Mouse (Mus musculus) limb, embryonic 15.5 days (tissue): ENCODE measurements at regions not wholly inside any gene's neighbourhood (a gene's known extent, or its start where the extent isn't known, plus 50 kb on each side); places are given as distances from the start of the nearest gene placed in this dataset.

Experiments
- ATAC-seq: fragments of 200-750 bp; cut with Nextera tagmentation; 2 replicates; pipeline ENCODE4 v1.8.0; 2017; ENCODE audit warnings: low read depth, moderate TSS enrichment; ENCODE audit not compliant: insufficient number of reproducible peaks, low FRiP score, low TSS enrichment
- H3K27ac ChIP-seq: fragments of 300-500 bp; sonication (generic); 2 replicates; pipeline ENCODE4 v1.5.1; 2015; ENCODE audit warnings: moderate library complexity, mild to moderate bottlenecking, inconsistent platforms
- H3K27me3 ChIP-seq: fragments of 300-500 bp; sonication (generic); 2 replicates; pipeline ENCODE4 v1.6.1; 2015; ENCODE audit warnings: inconsistent platforms
- H3K36me3 ChIP-seq: fragments of 300-500 bp; sonication (generic); 2 replicates; pipeline ENCODE4 v1.6.1; 2015; ENCODE audit warnings: inconsistent platforms
- H3K4me1 ChIP-seq: fragments of 300-500 bp; sonication (generic); 2 replicates; pipeline ENCODE4 v1.6.1; 2015; ENCODE audit warnings: inconsistent platforms
- H3K4me2 ChIP-seq: fragments of 300-500 bp; sonication (generic); 2 replicates; pipeline ENCODE4 v1.6.1; 2015; ENCODE audit warnings: mild to moderate bottlenecking, inconsistent platforms
- H3K4me3 ChIP-seq: fragments of 300-500 bp; sonication (generic); 2 replicates; pipeline ENCODE4 v1.5.1; 2015; ENCODE audit warnings: mild to moderate bottlenecking, inconsistent platforms
- H3K9ac ChIP-seq: fragments of 300-500 bp; sonication (generic); 2 replicates; pipeline ENCODE4 v1.6.1; 2015; ENCODE audit warnings: inconsistent platforms
- H3K9me3 ChIP-seq: fragments of 300-500 bp; sonication (generic); 2 replicates; pipeline ENCODE4 v1.6.1; 2016; ENCODE audit warnings: inconsistent platforms
- WGBS: fragments of 180-500 bp; shearing (Covaris S2); methylation state at CpG from one replicate; pipeline ENCODE4 v1.1.7; 2015; 5-methylcytosine and 5-hydroxymethylcytosine counted together

DNA sequence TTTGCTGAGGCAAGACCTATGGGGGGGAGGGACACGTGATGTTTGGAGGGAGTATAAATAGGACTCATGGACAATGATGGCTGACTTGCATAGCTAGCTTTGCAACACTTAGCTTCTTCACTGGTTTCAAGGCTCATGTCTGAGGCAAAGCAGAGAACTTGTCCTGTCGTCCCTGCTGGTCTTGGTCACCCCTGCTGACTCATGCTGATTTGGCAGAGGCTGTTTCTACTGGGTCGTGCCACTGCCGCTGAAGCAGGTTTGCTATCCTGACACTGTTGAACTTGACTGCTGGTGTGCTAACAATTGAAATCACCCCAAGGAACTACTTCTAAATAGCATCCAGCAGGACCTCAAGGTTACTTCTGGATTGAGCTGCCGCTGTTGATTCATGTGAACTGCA is 329.0 kb downstream of the Cxcl12 start:
- WGBS, result 72% methylated on average over 5 of the region's 5 CpGs
- no peak overlapping the region for H3K27ac ChIP-seq

DNA sequence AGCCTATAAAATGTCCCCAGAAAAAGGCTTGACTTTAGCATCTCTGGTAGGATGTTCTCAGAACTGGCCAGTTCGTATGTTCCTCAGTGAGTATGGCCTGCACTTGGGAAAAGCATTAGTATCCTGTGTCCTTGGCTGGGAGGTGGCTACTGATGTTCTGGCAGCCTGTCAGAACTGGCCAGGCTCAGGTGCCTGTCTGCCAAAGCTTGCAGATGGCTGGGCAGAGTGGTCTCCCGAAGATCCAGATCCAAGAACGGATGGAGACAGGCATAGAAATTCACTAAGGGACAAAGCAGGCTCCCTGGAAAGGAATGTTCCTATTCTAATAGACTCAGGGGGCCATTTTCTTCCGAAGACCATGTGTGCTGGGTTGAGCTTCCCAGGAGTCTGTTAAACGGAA is 329.6 kb downstream of the Cxcl12 start:
- no peaks in the 10 kb centered on the region for H3K4me1 ChIP-seq
- no peaks in the 10 kb centered on the region for H3K9me3 ChIP-seq

More for the DNA sequence above, 329.0 kb downstream of the Cxcl12 start:
- no peaks in the 10 kb centered on the region for H3K27me3 ChIP-seq
- H3K9ac ChIP-seq, result no peak overlapping the region
- no peaks in the 10 kb centered on the region for H3K9me3 ChIP-seq
- H3K36me3 ChIP-seq, result no peaks in the 10 kb centered on the region
- no peaks in the 10 kb centered on the region for H3K4me1 ChIP-seq
- no peak overlapping the region for H3K4me3 ChIP-seq
- ATAC-seq, result no peak
- no peak overlapping the region for H3K4me2 ChIP-seq

DNA sequence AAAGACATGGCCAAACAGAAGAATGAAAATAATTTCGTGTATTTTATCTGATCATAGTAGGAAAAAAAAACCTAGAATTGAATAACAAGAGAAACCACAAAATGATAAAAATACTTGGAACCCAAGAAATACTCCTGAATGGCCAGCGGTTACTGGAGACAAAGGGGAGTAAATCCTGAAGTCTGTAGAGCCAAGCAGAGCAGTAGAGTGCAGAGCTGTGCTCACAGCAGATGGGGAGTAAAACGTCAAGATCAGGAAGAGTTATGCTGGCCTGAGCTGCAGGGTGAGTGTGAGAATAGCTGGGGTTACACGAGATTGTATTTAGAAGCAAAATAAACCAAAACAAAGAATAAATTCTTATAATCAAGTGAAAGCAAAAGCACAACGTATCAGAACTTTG is 334.0 kb downstream of the Cxcl12 start:
- Histone ChIP-seq H3K9me3 (no peaks in the 10 kb centered on the region), H3K4me1 (no peaks in the 10 kb centered on the region), H3K27ac (no peak overlapping the region), H3K4me2 (no peak overlapping the region), H3K36me3 (no peaks in the 10 kb centered on the region), H3K4me3 (no peak overlapping the region), H3K27me3 (no peaks in the 10 kb centered on the region), H3K9ac (no peak overlapping the region)
- ATAC-seq, result no peak
- 62% methylated on average over 5 of the region's 5 CpGs for WGBS

More for the DNA sequence above, 329.6 kb downstream of the Cxcl12 start:
- Histone ChIP-seq H3K27ac (no peak overlapping the region), H3K9ac (no peak overlapping the region), H3K36me3 (no peaks in the 10 kb centered on the region), H3K4me2 (no peak overlapping the region), H3K4me3 (no peak overlapping the region), H3K27me3 (no peaks in the 10 kb centered on the region)
- WGBS, result 71% methylated on average over 5 of the region's 5 CpGs
- no peak for ATAC-seq

DNA sequence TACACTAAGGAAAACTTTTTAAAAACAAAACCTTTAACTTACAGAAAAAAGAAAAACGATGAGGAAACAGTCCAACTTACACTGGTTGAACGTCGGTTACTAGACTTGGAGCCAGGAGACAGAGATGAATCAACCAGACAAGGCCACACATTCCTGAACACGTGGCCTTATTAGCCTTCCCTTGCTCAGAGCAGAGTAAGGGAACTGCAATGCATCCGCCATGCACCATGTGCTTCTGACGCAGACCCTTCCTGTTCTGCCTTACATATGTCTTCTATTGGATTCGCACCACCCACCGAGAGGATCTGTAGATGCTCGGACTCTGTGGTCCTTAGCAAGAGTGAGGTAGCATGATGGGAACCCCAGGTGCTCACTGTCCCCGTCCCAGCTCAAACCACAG is 336.2 kb upstream of the Zfp637 start:
- no peaks in the 10 kb centered on the region for H3K9me3 ChIP-seq
- no peaks in the 10 kb centered on the region for H3K4me1 ChIP-seq
- 0 out of 2 replicates have a peak, but pooled peaks cover 4% of the 10 kb centered on the region for H3K27me3 ChIP-seq
- no peak overlapping the region for H3K27ac ChIP-seq
- no peaks in the 10 kb centered on the region for H3K36me3 ChIP-seq
- 67% methylated on average over 10 of the region's 10 CpGs for WGBS
- no peak overlapping the region for H3K9ac ChIP-seq
- no peak overlapping the region for H3K4me3 ChIP-seq
- H3K4me2 ChIP-seq, result no peak overlapping the region
- no peak for ATAC-seq

DNA sequence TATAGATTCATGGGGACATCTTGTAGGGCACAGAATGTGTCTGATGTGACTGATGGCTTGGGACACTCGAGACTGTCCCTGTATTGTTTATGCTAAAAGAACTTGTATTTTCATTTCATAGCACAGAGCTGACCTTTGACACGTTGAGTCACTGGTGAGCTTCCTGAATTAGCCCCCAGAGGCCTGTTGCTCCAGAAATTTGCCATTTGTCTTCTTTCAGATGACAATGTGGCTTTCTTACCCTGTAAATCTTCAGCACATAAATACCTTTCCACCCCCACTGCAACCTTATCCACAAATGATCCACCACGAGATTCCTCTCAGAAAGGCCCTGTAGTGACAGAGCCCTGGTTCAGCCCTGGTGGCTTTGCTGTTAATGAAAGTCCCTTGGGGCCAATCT is 335.5 kb upstream of the Zfp637 start:
- ATAC-seq, result no peak
- no peaks in the 10 kb centered on the region for H3K4me1 ChIP-seq
- 39% methylated on average over 3 of the region's 3 CpGs for whole genome bisulfite sequencing
- H3K27me3 ChIP-seq, result 0 out of 2 replicates have a peak, but pooled peaks cover 4% of the 10 kb centered on the region
- no peak overlapping the region for H3K4me3 ChIP-seq
- no peaks in the 10 kb centered on the region for H3K36me3 ChIP-seq
- no peaks in the 10 kb centered on the region for H3K9me3 ChIP-seq
- no peak overlapping the region for H3K9ac ChIP-seq
- H3K4me2 ChIP-seq, result no peak overlapping the region
- no peak overlapping the region for H3K27ac ChIP-seq

DNA sequence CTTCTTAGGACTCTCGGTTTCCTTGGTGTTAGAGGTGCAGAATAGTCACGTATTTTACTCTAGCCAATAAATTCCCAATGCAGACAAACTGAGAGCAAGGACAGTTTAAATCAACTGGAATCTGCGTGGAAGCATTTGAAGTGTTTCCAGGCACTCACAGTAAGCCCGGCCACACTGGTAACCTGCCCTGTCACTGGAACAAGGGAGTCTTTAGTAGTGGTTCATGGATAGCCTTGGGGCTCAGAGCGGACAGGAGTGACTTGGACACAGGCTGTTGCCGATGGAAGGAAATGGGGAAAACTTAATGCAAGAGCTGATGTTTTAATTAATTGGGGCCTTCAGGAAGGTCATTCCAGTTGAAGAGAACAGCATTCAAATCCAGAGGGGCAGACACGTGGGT is 334.4 kb upstream of the Zfp637 start:
- no peaks in the 10 kb centered on the region for H3K4me1 ChIP-seq
- ATAC-seq, result no peak
- WGBS, result 49% methylated on average over 7 of the region's 7 CpGs
- 0 out of 2 replicates have a peak, but pooled peaks cover 4% of the 10 kb centered on the region for H3K27me3 ChIP-seq
- no peak overlapping the region for H3K27ac ChIP-seq
- no peaks in the 10 kb centered on the region for H3K36me3 ChIP-seq
- H3K9me3 ChIP-seq, result no peaks in the 10 kb centered on the region
- no peak overlapping the region for H3K9ac ChIP-seq
- no peak overlapping the region for H3K4me2 ChIP-seq
- H3K4me3 ChIP-seq, result no peak overlapping the region

DNA sequence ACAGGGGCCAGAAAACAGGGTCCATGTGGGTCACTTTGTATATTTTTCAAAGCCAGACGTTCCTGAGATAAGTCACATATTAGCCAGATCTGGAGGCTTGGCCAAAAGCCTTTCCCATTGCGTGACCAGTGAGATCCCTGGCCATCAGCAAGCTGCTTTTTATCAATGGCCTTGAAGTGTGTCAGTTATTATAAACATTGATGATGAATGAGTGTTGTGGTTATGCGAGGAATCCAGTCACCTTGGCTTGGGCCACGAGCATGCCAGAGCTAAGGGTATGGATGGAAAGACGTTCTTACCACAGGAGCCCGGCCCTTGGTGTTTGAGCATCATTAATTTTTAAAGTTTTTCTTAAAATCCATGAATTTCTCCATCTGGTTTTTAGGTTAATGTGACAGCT is 332.1 kb upstream of the Zfp637 start:
- H3K9ac ChIP-seq, result no peak overlapping the region
- no peak overlapping the region for H3K4me3 ChIP-seq
- ATAC-seq, result no peak
- 0 out of 2 replicates have a peak, but pooled peaks cover 4% of the 10 kb centered on the region for H3K27me3 ChIP-seq
- H3K9me3 ChIP-seq, result no peaks in the 10 kb centered on the region
- H3K4me2 ChIP-seq, result no peak overlapping the region
- H3K4me1 ChIP-seq, result no peaks in the 10 kb centered on the region
- 51% methylated on average over 6 of the region's 6 CpGs for WGBS
- H3K27ac ChIP-seq, result no peak overlapping the region
- H3K36me3 ChIP-seq, result no peaks in the 10 kb centered on the region

DNA sequence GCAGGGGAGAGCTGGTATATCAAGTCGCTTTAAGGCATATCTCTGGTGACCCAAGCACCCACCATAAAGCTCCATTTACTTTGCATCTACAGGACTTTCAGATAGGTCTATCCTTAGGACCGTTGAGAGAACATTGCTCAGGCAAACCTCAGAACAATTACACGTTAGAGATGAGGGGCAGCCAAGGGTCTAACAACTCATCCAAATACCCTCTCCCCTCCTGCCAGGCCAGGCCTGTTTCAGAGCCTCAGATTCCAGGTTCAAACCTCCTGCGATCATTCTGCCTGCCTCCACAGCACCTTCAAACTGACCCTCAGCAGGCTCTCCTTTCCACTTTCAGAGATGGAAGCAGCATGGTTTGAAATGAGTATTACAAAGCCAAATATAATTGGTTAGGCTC is 331.0 kb upstream of the Zfp637 start:
- H3K36me3 ChIP-seq, result no peaks in the 10 kb centered on the region
- WGBS, result 83% methylated on average over 4 of the region's 4 CpGs
- no peaks in the 10 kb centered on the region for H3K9me3 ChIP-seq
- ATAC-seq, result no peak
- no peak overlapping the region for H3K4me2 ChIP-seq
- H3K9ac ChIP-seq, result no peak overlapping the region
- H3K4me3 ChIP-seq, result no peak overlapping the region
- 0 out of 2 replicates have a peak, but pooled peaks cover 4% of the 10 kb centered on the region for H3K27me3 ChIP-seq
- no peak overlapping the region for H3K27ac ChIP-seq
- no peaks in the 10 kb centered on the region for H3K4me1 ChIP-seq

DNA sequence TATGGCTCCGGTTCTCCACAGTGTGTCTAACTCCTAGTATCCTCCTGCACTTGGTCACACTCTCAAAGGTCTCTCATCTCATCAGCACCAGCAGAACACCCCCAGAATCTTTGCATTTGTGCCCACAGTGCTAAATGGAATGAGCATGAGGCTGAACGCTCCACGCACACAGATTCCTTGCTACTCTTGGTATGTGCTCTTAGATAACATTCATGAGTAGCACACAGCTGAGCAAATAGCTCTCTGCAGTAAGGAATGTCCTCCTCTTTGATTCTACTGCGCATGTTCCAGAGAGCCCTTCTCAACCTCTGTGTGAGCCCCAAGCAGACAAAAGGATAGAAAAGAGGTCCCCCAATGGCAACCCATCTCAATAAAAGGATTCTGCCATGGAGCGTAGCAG is 326.1 kb upstream of the Zfp637 start:
- 93% methylated on average over 5 of the region's 5 CpGs for WGBS
- Histone ChIP-seq H3K27ac (no peak overlapping the region), H3K4me3 (no peak overlapping the region), H3K4me2 (no peak overlapping the region), H3K9ac (no peak overlapping the region), H3K27me3 (no peaks in the 10 kb centered on the region), H3K9me3 (no peaks in the 10 kb centered on the region), H3K4me1 (no peaks in the 10 kb centered on the region), H3K36me3 (no peaks in the 10 kb centered on the region)
- no peak for ATAC-seq

DNA sequence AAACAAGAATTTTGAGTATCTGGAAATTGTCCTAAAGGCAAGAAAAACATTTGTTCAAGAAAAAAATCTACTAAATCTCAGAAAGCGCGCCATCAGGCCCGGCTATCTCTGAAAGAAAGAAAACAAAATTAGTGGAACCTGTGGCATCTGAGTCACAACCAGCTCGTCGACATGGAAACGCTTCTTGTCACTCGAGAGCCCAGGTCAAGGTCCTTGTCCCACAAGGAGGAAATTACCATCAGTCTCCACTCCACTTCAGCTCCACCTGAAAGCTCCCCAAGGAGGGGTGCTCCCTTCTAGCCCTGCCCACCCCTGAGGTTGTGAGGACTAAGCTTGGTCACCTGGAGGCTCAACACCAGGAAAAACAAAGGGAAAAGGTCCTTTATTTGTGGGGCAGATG is 324.1 kb upstream of the Zfp637 start:
- 56% methylated on average over 7 of the region's 7 CpGs for WGBS

DNA sequence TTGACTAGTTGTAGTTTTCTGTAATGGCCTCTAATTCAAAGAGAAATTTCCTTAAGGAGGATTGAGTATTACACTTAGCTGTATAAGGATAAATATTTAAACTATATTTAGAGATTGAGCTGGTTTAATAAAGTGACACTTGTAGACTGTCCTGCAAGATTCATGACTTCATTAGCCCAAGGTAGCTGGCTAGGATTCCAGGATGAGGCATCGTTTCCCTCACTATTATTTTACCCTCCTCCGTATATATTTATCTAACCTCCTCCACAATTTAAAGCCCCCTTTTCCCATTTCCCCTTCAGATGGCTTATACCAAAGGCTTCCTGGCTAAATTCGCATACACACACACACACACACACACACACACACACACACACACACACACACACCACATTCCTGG is 322.0 kb upstream of the Zfp637 start:
- ATAC-seq, result no peak
- Histone ChIP-seq H3K27ac (no peak overlapping the region), H3K9me3 (no peaks in the 10 kb centered on the region), H3K27me3 (no peaks in the 10 kb centered on the region), H3K4me3 (no peak overlapping the region), H3K4me1 (no peaks in the 10 kb centered on the region), H3K36me3 (no peaks in the 10 kb centered on the region), H3K9ac (no peak overlapping the region), H3K4me2 (no peak overlapping the region)
- 74% methylated on average over 3 of the region's 3 CpGs for WGBS

More for the DNA sequence above, 324.1 kb upstream of the Zfp637 start:
- Histone ChIP-seq H3K9me3 (no peaks in the 10 kb centered on the region), H3K4me1 (no peaks in the 10 kb centered on the region), H3K36me3 (no peaks in the 10 kb centered on the region), H3K27me3 (no peaks in the 10 kb centered on the region), H3K9ac (no peak overlapping the region), H3K4me3 (no peak overlapping the region), H3K4me2 (no peak overlapping the region), H3K27ac (no peak overlapping the region)
- no peak for ATAC-seq

DNA sequence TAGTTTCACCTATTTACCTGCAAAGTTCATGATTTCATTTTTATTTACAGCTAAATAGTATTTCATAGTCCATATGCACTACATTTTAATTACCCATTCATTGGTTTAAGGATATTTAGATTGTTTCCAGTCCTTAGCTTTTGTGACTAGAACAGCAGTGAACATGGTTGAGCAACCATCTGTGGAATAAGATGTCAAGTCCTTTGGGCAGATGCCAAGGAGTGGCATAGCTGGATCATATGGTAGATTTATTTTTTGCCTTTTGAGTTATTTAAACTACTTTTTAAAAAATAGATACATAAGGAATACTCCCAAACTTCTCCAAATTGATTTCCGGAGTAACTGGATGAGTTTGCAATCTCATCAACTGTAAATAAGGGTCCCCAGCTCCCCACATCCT is 321.5 kb upstream of the Zfp637 start:
- Histone ChIP-seq H3K27me3 (no peaks in the 10 kb centered on the region), H3K4me1 (no peaks in the 10 kb centered on the region), H3K27ac (no peak overlapping the region), H3K4me3 (no peak overlapping the region), H3K36me3 (no peaks in the 10 kb centered on the region), H3K9ac (no peak overlapping the region), H3K9me3 (no peaks in the 10 kb centered on the region), H3K4me2 (no peak overlapping the region)
- no peak for ATAC-seq
- WGBS, result 92% methylated on average over 1 of the region's 1 CpGs

DNA sequence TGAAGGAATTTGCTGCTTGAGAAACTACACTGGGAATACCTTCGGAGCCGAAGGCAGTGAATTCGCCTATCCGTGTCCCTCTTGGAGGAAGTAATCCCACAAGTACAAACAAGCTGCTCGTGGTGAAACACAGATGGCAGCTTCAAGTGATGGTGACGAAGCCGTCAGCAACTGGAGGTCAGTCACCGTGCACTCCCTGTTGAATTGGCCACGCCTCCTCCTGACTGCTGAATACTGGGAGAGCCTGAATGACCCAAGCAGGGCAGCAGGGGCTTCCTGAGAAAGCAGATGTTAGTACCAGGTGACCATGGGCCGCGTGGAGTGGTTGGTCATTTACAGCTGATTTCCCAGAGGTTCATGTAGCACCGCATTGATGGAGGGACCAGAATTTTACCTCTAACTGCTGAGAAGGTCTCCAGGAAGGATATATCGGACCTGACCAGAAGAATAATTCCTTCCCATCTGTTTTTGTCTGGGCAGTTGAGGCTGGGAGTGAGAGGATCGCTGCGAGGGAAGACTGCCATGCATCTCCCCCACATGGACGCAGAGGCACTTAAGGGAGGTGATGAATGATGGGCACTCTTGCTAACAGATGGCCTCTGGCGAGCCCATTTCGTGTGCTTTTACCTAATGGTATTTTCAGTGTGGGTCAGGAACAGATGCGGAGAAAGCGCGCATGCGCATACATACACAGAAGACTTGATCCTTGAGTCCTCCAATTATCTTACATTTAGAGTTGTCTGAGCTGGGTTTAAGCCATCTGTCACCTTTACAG is 314.6 kb upstream of the Zfp637 start:
- Histone ChIP-seq H3K4me3 (no peak overlapping the region), H3K9me3 (no peaks in the 10 kb centered on the region), H3K27ac (no peak overlapping the region), H3K4me1 (no peaks in the 10 kb centered on the region), H3K36me3 (no peaks in the 10 kb centered on the region), H3K9ac (no peak overlapping the region), H3K27me3 (no peaks in the 10 kb centered on the region), H3K4me2 (no peak overlapping the region)
- WGBS, result 43% methylated on average over 22 of the region's 22 CpGs
- ATAC-seq, result no peak
